Mouse (Mus musculus) cerebellum, adult 2 months (tissue): ENCODE measurements around the gene Caly.

Experiments used
- CTCF ChIP-seq: fragments of 200-500 bp; IDR thresholded peaks from 2 replicates; pipeline ENCODE4 v1.5.1; 2011; ENCODE audit warnings: low read depth, mild to moderate bottlenecking, control low read depth, low read length, moderate library complexity, borderline replicate concordance; ENCODE audit not compliant: insufficient read depth
- POLR2A ChIP-seq: fragments of 200-500 bp; IDR thresholded peaks from 2 replicates; pipeline ENCODE4 v1.6.1; 2011; ENCODE audit warnings: low read length, control low read depth, borderline replicate concordance; ENCODE audit not compliant: insufficient read depth

DNA sequence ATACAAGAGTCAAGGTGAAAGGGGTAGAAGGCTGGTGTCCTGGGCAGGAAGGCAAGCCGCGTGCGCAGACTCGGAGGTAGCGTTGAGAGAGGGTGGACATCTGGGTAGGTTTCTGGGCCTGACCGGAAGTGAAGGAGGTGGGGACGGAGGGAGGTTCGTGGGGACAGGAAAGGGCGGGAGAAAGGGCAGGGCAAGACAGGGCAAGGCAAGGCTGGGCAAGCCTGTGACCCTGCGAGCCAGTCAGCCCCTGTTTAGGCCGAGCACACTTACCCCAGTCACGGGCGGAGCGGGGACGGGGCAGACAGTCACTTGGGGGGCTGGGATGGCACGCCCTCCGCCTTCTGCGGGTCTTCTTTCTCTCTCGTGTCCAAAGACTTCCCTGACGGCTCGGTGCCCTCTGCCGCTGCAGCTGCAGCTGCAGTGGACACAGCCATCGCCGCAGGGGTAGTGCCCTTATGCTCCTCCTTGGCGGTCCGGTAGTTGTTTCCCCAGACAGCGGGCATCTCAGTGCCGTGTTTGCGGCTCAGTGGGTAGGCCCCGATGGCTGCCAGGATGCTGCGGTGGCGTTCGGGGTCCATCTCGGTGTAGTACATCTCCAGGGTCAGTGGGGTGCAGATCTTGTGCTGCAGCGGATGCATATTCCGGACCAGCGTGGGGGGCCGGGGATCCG lies 12.2 kb downstream of the Caly start:
- TF ChIP-seq POLR2A (no peak), CTCF (no peak)
